Mouse (Mus musculus) 3T3-L1 (cell line): ENCODE data around the gene Gprc5c.

Source experiments
- DNase-seq: peaks from one replicate; pipeline ENCODE4 v3.0.0-alpha.2; 2015; ENCODE audit warnings: low read depth, low spot score

Gprc5c gene

DNA sequence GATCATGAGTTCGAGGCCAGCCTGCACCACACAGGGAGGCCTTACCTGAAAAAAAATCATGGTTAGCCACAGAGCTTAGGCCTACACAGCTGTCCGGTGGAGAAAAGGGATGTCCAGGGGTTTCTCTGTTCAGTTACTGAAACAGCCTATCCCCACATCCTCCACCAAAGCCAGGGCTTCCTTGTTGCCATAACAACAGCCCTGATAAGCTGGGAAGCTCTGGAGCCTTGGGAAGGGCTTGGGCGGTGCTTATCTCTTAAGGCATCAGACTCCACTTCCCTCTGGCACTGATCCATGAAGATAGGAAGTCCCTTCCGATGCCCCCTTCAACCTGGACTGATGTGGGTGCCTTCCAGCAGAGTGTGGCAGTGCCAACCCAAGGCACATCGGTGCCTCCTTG is 17.8 kb upstream of the Gprc5c start:
- DNase-seq: no peak

- DNase-seq: no peak
These were observed 7.0 kb upstream of the Gprc5c start for GRCm38 (mm10) chr11:114843818-114844463.

GRCm38 (mm10) chr11:114844464-114845220 is 6.3 kb upstream of the Gprc5c start:
- DNase-seq: no peak

- DNase-seq: no peak
These were observed 4.6 kb upstream of the Gprc5c start for GRCm38 (mm10) chr11:114846336-114846735.

- DNase-seq: no peak
These were observed 3.9 kb upstream of the Gprc5c start for GRCm38 (mm10) chr11:114847008-114847407.

- DNase-seq: no peak
These were observed 1.4 kb upstream of the Gprc5c start for GRCm38 (mm10) chr11:114849572-114849971.

- no peak for DNase-seq
These were observed 893 bp upstream of the Gprc5c start for GRCm38 (mm10) chr11:114850066-114850451.

- DNase-seq: no peak
These were observed 286 bp downstream of the Gprc5c start for GRCm38 (mm10) chr11:114851269-114851607.

GRCm38 (mm10) chr11:114851608-114852310 is 807 bp downstream of the Gprc5c start:
- DNase-seq: no peak

DNA sequence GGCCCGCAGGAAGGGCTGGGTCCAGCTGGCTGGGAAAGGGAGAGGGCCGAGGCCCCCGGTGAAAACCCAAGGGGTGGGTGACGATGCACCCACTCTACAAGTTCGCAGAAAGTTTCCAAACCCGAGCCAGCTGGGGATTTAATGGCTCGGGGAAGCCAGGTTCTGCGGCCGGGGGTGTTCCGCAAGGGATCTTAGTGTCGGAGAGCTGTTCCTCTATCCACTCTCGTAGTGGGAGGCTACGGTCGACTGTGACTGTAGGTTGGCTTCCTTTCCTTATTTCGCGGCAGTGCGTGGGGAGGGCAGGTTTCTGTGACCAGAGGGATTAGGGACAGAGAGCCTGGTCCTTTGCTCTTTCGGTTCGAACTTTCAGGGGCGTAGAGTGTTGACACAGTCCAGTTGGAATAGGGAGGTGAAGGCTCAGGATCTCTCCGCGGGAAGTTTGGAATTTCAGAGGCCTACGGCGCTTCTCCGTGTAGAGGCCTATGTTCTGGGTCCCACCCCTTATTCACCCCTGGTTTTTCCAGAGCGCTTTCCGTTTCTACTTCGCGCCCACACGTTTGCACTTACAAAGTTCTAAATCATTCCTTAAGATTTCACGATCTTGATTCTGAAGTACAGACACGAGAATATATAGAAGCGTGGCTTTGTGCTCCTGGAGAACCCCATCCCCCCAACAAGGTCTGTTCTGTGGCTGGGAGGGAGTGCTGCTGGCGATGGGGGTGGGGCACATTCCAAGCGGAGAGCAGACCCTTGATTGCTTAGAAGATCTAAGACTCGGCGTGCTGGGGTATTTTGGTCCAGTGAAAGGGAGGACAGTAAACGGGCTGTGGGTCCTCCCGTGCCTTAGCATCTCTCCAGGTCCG is 1.6 kb downstream of the Gprc5c start:
- DNase-seq: no peak

GRCm38 (mm10) chr11:114853174-114853838 is 2.4 kb downstream of the Gprc5c start:
- DNase-seq: no peak

- no peak for DNase-seq
These were observed 3.6 kb downstream of the Gprc5c start for GRCm38 (mm10) chr11:114854581-114854980.

DNA sequence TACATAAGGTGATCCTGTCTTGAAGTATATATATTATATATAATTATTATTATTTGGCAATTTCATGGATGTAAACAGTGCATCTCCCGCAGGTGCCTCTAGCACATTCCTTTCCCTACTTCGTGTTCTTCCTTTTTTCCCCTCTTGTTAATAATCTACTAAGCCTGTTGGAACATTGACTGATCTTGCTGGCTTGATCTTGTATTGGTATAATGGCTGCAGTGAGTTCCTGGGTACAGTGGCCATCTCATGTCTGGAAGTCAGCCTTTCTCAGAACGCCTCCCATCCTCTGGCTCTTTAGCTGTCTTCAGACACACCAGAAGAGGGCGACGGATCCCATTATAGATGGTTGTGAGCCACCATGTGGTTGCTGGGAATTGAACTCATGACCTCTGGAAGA is 5.2 kb downstream of the Gprc5c start:
- DNase-seq: no peak

DNA sequence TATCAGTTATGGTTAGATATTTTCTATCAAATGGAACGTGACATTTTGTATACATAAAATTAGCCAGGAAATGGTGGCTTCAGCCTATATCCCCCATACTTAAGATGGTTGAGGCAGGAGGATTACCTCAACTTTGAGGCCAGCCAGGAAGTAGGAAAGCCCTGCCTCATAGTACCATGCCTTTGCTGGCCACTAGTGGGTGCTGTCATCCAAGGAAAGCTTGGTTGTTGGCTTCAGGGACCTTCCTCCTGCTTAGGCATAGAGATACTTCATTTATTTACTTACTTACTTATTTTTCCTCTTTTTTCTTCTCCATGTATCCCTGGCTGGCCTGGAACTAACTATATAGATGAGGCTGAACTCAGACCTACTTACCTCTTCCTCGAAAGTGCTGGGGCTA is 7.7 kb downstream of the Gprc5c start:
- DNase-seq: peak; percentile 37

GRCm38 (mm10) chr11:114861057-114861456 is 10.1 kb downstream of the Gprc5c start:
- no peak for DNase-seq

DNA sequence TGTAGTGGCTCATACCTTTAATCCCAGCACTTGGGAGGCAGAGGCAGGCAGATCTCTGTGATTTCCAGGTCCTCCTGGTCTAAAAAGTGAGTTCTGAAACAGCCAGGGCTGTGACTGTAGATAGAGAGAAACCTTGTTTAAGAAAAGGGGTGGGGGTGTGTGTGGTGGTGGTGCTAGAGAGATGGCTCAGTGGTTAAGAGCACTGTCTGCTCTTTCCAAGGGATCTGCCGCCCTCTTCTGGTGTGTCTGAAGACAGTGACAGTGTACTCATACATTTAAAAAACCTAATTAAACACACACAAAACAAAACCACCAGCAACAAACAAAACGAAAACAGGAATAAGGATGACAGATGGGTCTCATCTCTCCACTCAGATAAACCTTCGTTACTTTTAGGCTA is 11.7 kb downstream of the Gprc5c start:
- no peak for DNase-seq

- no peak for DNase-seq
These were observed 13.0 kb downstream of the Gprc5c start for GRCm38 (mm10) chr11:114863918-114864420.

- no peak for DNase-seq
These were observed 15.0 kb downstream of the Gprc5c start for GRCm38 (mm10) chr11:114865999-114866398.

DNA sequence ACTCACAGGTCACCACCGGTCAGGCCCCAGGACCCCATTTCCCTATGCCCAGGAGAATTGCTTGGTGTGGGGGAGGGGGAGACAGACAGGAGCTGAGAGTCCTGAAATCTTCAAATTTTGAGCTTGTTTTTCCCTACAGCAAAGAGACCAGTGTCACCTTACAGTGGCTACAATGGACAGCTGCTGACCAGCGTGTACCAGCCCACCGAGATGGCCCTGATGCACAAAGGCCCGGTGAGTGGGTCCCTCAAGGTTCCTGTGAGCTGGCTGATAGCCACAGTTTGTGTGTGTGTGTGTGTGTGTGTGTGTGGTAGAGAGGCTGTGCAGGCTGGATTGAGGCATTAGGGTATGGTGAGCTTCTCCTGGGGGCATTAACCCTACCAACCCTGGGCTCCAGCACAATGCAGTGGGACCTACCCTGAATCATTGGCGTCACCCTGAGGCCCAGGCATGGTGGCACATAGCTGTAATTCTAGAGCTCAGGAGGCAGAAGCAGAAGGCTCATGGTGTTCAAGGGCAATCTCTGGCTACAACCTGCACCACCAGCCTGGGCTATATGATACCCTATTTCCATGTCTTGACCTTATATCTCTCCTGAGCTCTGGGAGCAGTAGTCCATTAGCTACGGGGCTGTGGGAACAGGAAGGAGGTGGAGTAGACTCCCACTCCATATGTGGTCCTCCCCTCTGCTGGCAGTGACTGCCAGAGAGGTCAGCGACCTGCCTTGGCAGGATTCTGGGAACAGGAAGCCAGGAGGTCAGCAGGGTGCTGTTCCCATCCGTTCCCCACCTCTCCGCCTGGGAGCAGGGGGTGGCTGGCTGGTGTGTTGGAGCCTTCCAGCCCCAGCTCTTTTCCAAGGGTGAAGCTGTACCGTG is 15.8 kb downstream of the Gprc5c start:
- no peak for DNase-seq
